ENCODE assay signal across 25 mouse cellular contexts in the genomic region with DNA sequence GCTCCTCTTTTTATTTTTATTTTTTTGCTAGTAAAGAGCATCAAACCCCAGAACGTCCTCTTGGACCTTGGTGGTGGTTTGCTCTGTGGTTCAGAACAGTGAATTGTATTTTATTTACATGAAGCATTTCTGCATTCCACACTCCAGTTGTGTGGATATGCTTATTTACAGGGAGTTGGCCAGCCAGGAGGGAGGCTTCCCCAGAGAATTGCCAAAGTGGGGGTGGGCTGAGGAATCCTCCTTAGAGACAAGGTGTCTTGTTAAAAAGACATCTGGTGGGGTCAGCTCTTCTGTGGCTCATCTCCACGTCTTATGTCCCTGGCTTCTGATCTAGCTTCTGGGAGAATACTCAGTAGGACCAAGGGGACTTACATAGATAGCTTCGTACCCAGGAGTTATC. TPM values are rescaled to one million over a fixed set of nuclear protein-coding genes. Genes with fewer than 3 reads are reported as not detected.
DNase-seq lines count a peak whose midpoint lies in the region; ATAC-seq and TF ChIP-seq lines count a peak whose summit lies in the region.
"Had no signal": no experiment of that assay in that cellular context is flagged by ENCODE, and none has a peak within 500 bp of the region (broad histone marks: within the 10 kb centered on the region; RNA-seq: fewer than 3 reads in every experiment).

No protein-coding gene starts in this region.

- peaks cover 9% of the 10 kb centered on the region for H3K79me2 ChIP-seq in heart, adult 2 months (replicated peaks; ENCODE audit: control insufficient read depth, insufficient read depth, low read length)

- H3K4me2 ChIP-seq in kidney, embryonic 16.5 days (replicated peaks; ENCODE audit: low read depth, low read length), result no peak overlapping the region
- H3K4me2 ChIP-seq: forebrain, embryonic 13.5 days; heart, embryonic 13.5 days; hindbrain, embryonic 13.5 days; intestine, embryonic 15.5 days had no signal

- DNase-seq in heart, adult 2 months, result no peak
- DNase-seq in heart, postnatal 36 days, result no peak
- DNase-seq in kidney, postnatal 10 days, result no peak
- peak; percentile 61 for DNase-seq in R1 (ENCODE audit: low read depth, low spot score)
- no peak for DNase-seq in hindbrain, embryonic 10.5 days (ENCODE audit: low spot score)
- DNase-seq: adrenal gland, postnatal 10 days; adrenal gland, postnatal 36 days; B cell, adult 2 months; cerebellum, adult 11 months; cerebellum, adult 2 months; cerebellum, adult 9-11 months; cerebellum, postnatal 25 days; gastrocnemius, postnatal 10 days; gastrocnemius, postnatal 36 days; heart, postnatal 14 days had no signal

- no peak overlapping the region for H3K4me3 ChIP-seq in heart, adult 2 months
- no peak overlapping the region for H3K4me3 ChIP-seq in kidney, embryonic 16.5 days (ENCODE audit: low read length)
- peak overlapping the region; percentile 66; the same call in 1 of the 2 replicates for H3K4me3 ChIP-seq in E14TG2a.4 (replicated peaks; ENCODE audit: low read length)
- H3K4me3 ChIP-seq in hindbrain, embryonic 10.5 days, result no peak overlapping the region
- H3K4me3 ChIP-seq: forebrain, embryonic 10.5 days; forebrain, embryonic 13.5 days; heart, embryonic 13.5 days; hindbrain, embryonic 13.5 days; intestine, embryonic 15.5 days had no signal

- no peaks in the 10 kb centered on the region for H3K27me3 ChIP-seq in heart, adult 2 months (ENCODE audit: control insufficient read depth, insufficient read depth, low read length)
- H3K27me3 ChIP-seq in kidney, embryonic 16.5 days (ENCODE audit: insufficient read depth, low read length), result no peaks in the 10 kb centered on the region
- no peaks in the 10 kb centered on the region for H3K27me3 ChIP-seq in E14TG2a.4 (ENCODE audit: insufficient read depth, low read length)
- no peaks in the 10 kb centered on the region for H3K27me3 ChIP-seq in hindbrain, embryonic 10.5 days (ENCODE audit: insufficient read depth, poor library complexity, severe bottlenecking)
- H3K27me3 ChIP-seq: CH12.LX; forebrain, embryonic 13.5 days; heart, embryonic 13.5 days; hindbrain, embryonic 13.5 days; intestine, embryonic 15.5 days had no signal

- H3K27ac ChIP-seq in heart, adult 2 months, result peak overlapping the region; percentile 8; the same call in 1 of the 2 replicates
- H3K27ac ChIP-seq in kidney, embryonic 16.5 days (ENCODE audit: low read length), result peak overlapping the region; percentile 55
- H3K27ac ChIP-seq in hindbrain, embryonic 10.5 days, result no peak overlapping the region
- H3K27ac ChIP-seq: forebrain, embryonic 10.5 days; forebrain, embryonic 13.5 days; hindbrain, embryonic 13.5 days; intestine, embryonic 15.5 days had no signal

- ATAC-seq in kidney, embryonic 16.5 days (ENCODE audit: low FRiP score, low TSS enrichment), result no peak
- ATAC-seq: forebrain, embryonic 13.5 days; forebrain, embryonic 16.5 days; hindbrain, embryonic 16.5 days; intestine, embryonic 15.5 days had no signal

- no peak overlapping the region for H3K9ac ChIP-seq in heart, adult 2 months (ENCODE audit: low read depth, low read length)
- no peak overlapping the region for H3K9ac ChIP-seq in kidney, embryonic 16.5 days (replicated peaks; ENCODE audit: low read length)
- H3K9ac ChIP-seq: forebrain, embryonic 13.5 days; heart, embryonic 13.5 days; hindbrain, embryonic 13.5 days; intestine, embryonic 15.5 days had no signal

- intact Hi-C loops in heart, adult 2 months (cut with DNase I), result no loop called here
- intact Hi-C loops in heart, postnatal 36 days (cut with DNase I), result no loop called here

- no peak for TF ChIP-seq EP300 in heart, adult 2 months (IDR thresholded peaks at IDR 0.05; ENCODE audit: insufficient read depth, low read depth, low read length)

- WGBS in heart, adult 2 months, result 66% methylated on average over 3 of the region's 3 CpGs
- WGBS in kidney, embryonic 16.5 days, result 53% methylated on average over 3 of the region's 3 CpGs
- WGBS in hindbrain, embryonic 10.5 days, result 75% methylated on average over 3 of the region's 3 CpGs

- TF ChIP-seq CTCF in heart, adult 2 months (IDR thresholded peaks at IDR 0.05), result no peak
- TF ChIP-seq CTCF in E14TG2a.4 (conservative IDR thresholded peaks at IDR 0.05; ENCODE audit: low read length), result no peak

- no peaks in the 10 kb centered on the region for H3K9me3 ChIP-seq in kidney, embryonic 16.5 days (ENCODE audit: low read length)
- H3K9me3 ChIP-seq in E14TG2a.4 (ENCODE audit: low read length), result no peaks in the 10 kb centered on the region
- H3K9me3 ChIP-seq in hindbrain, embryonic 10.5 days, result no peaks in the 10 kb centered on the region
- H3K9me3 ChIP-seq: forebrain, embryonic 10.5 days; forebrain, embryonic 13.5 days; heart, embryonic 13.5 days; hindbrain, embryonic 13.5 days; intestine, embryonic 15.5 days had no signal

- peaks cover 40% of the 10 kb centered on the region for H3K4me1 ChIP-seq in heart, adult 2 months (ENCODE audit: control insufficient read depth, insufficient read depth, low read length)
- peaks cover 80% of the 10 kb centered on the region for H3K4me1 ChIP-seq in kidney, embryonic 16.5 days (ENCODE audit: insufficient read depth, low read length)
- H3K4me1 ChIP-seq in E14TG2a.4 (replicated peaks; ENCODE audit: low read depth, low read length), result peaks cover 97% of the 10 kb centered on the region
- H3K4me1 ChIP-seq in hindbrain, embryonic 10.5 days (replicated peaks), result peaks cover 20% of the 10 kb centered on the region

- peaks cover 13% of the 10 kb centered on the region for H3K36me3 ChIP-seq in heart, adult 2 months (ENCODE audit: control insufficient read depth, insufficient read depth, low read length)
- peaks cover 5% of the 10 kb centered on the region for H3K36me3 ChIP-seq in kidney, embryonic 16.5 days (ENCODE audit: insufficient read depth, low read length)
- H3K36me3 ChIP-seq in E14TG2a.4 (ENCODE audit: insufficient read depth, low read length), result no peaks in the 10 kb centered on the region
- no peaks in the 10 kb centered on the region for H3K36me3 ChIP-seq in hindbrain, embryonic 10.5 days
- H3K36me3 ChIP-seq: hindbrain, embryonic 13.5 days; intestine, embryonic 15.5 days had no signal

- no peak for TF ChIP-seq POLR2A in heart, adult 2 months (IDR thresholded peaks at IDR 0.05; ENCODE audit: insufficient read depth, low read depth, low read length)

RNA-seq across cellular contexts. Expression of gene Tanc1, which starts 14.6 kb away (rescaled TPM):
- total RNA-seq in heart, adult 2 months (2021), result 10 to 100 TPM; 25.6 to 26.2 TPM
- 8.1 and 13.9 TPM in 2 replicates for polyA plus RNA-seq in heart, adult 2 months (2012; rRNA removed)
- 10 to 100 TPM; 26.6 to 29.8 TPM for total RNA-seq in heart, postnatal 36 days (2021)
- polyA plus RNA-seq in kidney, embryonic 16.5 days (2015; fragmentation: Nextera tagmentation; extraction: Ambion mirVana), result 52.3 and 64.2 TPM in 2 replicates
- 15.9 and 16.3 TPM in 2 replicates for polyA plus RNA-seq in hindbrain, embryonic 10.5 days (2016; fragmentation: Nextera tagmentation; extraction: Ambion mirVana)
